Mouse (Mus musculus): ENCODE measurements around the gene Sox10. TPM values are rescaled to one million over a fixed set of nuclear protein-coding genes. Genes with fewer than 3 reads are reported as not detected.

The Sox10 gene
- 0.23 and 0.25 TPM in 2 replicates for polyA plus RNA-seq (2015; fragmentation: Nextera tagmentation; extraction: Ambion mirVana)

DNA sequence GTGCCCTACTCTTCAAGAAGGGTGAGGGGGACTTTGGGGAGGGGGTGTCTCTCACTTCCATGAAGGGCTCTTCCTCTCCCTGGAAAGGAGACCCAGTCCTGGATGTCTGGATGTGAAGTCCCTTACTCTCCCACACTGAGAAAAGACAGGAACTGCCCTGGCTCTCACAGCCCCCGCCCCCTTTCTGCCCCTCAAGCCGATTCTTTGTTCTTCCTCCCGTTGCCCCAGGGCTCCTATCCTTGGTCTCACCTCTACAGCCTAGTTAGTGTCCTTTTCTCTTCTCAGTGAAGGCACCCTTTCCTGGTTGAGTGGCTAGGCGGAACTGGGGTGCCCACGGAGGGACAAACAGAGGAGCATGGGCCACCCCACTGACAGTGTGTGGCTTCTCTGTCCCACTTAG, at the start of gene Sox10:
TSS of gene Sox10 (minus strand) at position 101 of the 400 bp plus-strand sequence.
- Histone ChIP-seq H3K27me3 (ENCODE audit: insufficient read depth, low read length) (peaks cover 33% of the 10 kb centered on the region), H3K4me1 (replicated peaks; ENCODE audit: insufficient read depth, low read length) (no peaks in the 10 kb centered on the region), H3K9me3 (replicated peaks; ENCODE audit: low read length) (no peaks in the 10 kb centered on the region), H3K27ac (no peak within 1 kb of the TSS), H3K9ac (ENCODE audit: low read depth, low read length) (no peak within 1 kb of the TSS), H3K4me3 (replicated peaks; ENCODE audit: low read depth, low read length) (no peak within 1 kb of the TSS), H3K36me3 (ENCODE audit: insufficient read depth, low read length) (no peaks in the 10 kb centered on the region), H3K4me2 (ENCODE audit: low read length) (no peak within 1 kb of the TSS)
- WGBS = 61% methylated on average over 5 of the region's 5 CpGs
- DNase-seq (ENCODE audit: low spot score) (no peak), ATAC-seq (replicated peaks; ENCODE audit: low FRiP score, low read depth) (no peak)
- no peak for TF ChIP-seq CTCF (IDR thresholded peaks at IDR 0.05; ENCODE audit: low read depth)

DNA sequence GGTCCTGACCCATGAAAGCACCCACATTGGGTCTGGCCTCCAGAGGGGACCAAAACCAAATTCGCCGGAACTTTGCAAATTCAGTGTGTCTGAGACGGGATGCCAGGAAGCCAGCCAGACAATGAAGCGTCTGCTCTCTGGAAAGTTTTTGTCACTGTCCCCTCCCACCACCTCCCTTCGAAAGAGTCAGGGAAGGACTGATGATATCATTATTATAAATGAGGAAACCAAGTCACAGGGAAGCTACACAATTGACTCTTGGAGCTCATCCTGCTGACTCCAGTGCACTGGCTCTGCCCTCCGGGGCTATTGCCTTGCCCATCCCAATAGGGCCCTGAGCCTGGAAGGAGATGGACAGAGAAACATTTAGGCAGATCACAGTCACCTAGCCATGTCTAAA, 48.6 kb upstream of the Sox10 start:
- Histone ChIP-seq H3K27ac (no peak overlapping the region), H3K4me2 (ENCODE audit: low read length) (no peak overlapping the region), H3K4me1 (replicated peaks; ENCODE audit: insufficient read depth, low read length) (no peaks in the 10 kb centered on the region), H3K9me3 (replicated peaks; ENCODE audit: low read length) (no peaks in the 10 kb centered on the region), H3K27me3 (ENCODE audit: insufficient read depth, low read length) (no peaks in the 10 kb centered on the region), H3K4me3 (replicated peaks; ENCODE audit: low read depth, low read length) (no peak overlapping the region), H3K36me3 (ENCODE audit: insufficient read depth, low read length) (no peaks in the 10 kb centered on the region), H3K9ac (ENCODE audit: low read depth, low read length) (no peak overlapping the region)
- TF ChIP-seq CTCF (IDR thresholded peaks at IDR 0.05; ENCODE audit: low read depth) = no peak
- ATAC-seq (replicated peaks; ENCODE audit: low FRiP score, low read depth) (no peak), DNase-seq (ENCODE audit: low spot score) (no peak)
- WGBS = 73% methylated on average over 6 of the region's 6 CpGs

DNA sequence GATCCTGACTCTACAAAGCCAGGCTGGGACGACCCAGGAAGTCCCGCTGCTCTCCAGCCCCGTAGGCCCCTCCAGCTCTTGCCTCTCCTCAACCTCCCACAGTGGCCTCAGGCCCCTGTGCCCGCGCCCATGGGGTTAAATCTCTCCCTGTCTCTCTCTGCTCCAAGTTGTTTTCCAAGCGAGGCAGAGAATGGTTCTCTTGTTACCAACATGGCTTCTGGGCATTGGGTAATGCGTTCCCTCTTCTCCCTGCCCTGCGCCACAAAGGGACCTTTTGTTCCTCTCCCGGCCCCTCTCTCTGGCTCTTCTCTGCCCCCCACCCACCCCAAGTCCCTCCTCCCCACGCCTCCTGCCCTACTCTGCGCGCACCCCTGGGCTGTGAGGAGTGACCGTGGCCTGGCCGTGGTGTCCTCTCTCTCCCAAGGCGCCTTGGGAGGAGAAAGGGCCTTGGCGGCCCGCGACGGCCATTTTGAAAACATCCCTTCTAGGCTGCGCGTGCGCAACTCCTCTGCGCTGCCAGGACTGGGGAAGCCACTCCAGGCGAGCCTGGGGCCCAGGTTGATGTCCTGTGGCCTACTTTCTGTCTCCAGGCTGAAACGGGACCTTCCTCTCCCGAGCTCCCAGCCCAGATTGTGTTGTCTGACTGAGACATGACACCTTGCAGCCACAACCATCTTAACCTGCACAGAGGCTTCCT, 47.9 kb upstream of the Sox10 start:
- 86% methylated on average over 26 of the region's 26 CpGs for WGBS

DNA sequence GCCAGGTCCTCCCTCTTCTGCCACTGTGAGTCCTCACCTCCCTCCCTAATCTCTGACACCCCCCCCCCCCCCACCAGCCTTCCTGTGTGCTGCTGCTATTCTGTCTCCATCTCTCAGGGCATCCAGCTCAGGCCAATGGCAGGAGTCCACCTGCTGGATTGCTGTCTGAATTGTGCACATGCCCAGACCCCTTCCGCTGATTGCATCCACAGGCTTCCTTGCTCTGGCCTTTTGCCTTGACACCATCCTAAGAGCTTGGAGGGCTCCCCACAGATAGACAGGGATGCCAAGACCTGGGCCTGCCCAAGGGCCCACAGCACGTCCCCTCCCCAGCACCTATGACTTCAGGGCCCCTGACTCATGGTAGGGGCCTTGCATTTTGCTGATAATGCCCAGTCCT, 45.3 kb upstream of the Sox10 start:
- no peak for TF ChIP-seq CTCF (IDR thresholded peaks at IDR 0.05; ENCODE audit: low read depth)
- ATAC-seq (replicated peaks; ENCODE audit: low FRiP score, low read depth) = no peak

More for the DNA sequence above, 47.9 kb upstream of the Sox10 start:
- Histone ChIP-seq H3K36me3 (ENCODE audit: insufficient read depth, low read length) (no peaks in the 10 kb centered on the region), H3K4me2 (ENCODE audit: low read length) (no peak overlapping the region), H3K27me3 (ENCODE audit: insufficient read depth, low read length) (no peaks in the 10 kb centered on the region), H3K4me1 (replicated peaks; ENCODE audit: insufficient read depth, low read length) (no peaks in the 10 kb centered on the region), H3K9me3 (replicated peaks; ENCODE audit: low read length) (no peaks in the 10 kb centered on the region), H3K4me3 (replicated peaks; ENCODE audit: low read depth, low read length) (no peak overlapping the region), H3K9ac (ENCODE audit: low read depth, low read length) (no peak overlapping the region), H3K27ac (no peak overlapping the region)
- TF ChIP-seq CTCF (IDR thresholded peaks at IDR 0.05; ENCODE audit: low read depth) = no peak
- ATAC-seq (replicated peaks; ENCODE audit: low FRiP score, low read depth) (no peak), DNase-seq (ENCODE audit: low spot score) (no peak)

DNA sequence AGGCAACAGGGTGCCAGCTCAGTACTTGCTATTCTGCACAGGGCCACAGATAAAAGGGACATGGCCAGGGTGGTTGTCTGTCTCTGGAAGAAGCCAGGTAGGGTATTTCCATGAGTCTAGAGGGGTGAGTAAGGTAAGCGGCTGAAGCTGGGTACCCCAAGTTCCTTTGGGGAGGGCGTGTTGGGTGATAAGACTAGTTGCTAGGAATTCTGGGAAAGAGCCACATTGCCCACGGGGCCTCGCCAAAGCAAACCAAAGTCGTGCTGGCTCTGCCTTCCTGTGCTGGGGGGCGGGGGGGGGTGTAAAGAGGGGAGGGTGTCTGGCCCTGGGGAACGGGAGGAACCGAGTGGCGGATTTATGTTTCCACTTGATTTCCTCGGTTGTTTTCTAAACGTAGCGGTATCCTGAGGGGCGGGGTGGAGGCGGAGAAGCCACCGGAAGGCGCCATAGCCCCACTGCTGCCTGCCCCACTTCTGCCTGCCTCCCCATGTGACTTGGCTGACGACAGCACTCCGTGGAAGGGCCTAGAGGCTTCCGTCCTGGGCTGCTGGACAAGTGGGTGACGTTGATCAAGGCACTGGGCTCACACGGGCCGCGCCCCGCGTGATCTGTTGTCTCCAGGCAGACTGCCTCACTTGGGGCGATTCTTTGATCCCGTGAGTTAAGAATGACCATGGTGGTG, 43.9 kb upstream of the Sox10 start:
- no peak for TF ChIP-seq CTCF (IDR thresholded peaks at IDR 0.05; ENCODE audit: low read depth)
- ATAC-seq (replicated peaks; ENCODE audit: low FRiP score, low read depth) (peak; percentile 42; the same call in 1 of the 2 replicates), DNase-seq (ENCODE audit: low spot score) (peak; percentile 21)
- 63% methylated on average over 27 of the region's 27 CpGs for WGBS
- Histone ChIP-seq H3K27me3 (ENCODE audit: insufficient read depth, low read length) (no peaks in the 10 kb centered on the region), H3K4me3 (replicated peaks; ENCODE audit: low read depth, low read length) (no peak overlapping the region), H3K4me1 (replicated peaks; ENCODE audit: insufficient read depth, low read length) (no peaks in the 10 kb centered on the region), H3K9me3 (replicated peaks; ENCODE audit: low read length) (no peaks in the 10 kb centered on the region), H3K27ac (no peak overlapping the region), H3K9ac (ENCODE audit: low read depth, low read length) (no peak overlapping the region), H3K36me3 (ENCODE audit: insufficient read depth, low read length) (no peaks in the 10 kb centered on the region), H3K4me2 (ENCODE audit: low read length) (no peak overlapping the region)

More for the DNA sequence above, 45.3 kb upstream of the Sox10 start:
- no peak overlapping the region for H3K4me3 ChIP-seq (replicated peaks; ENCODE audit: low read depth, low read length)
- H3K9me3 ChIP-seq (replicated peaks; ENCODE audit: low read length) = no peaks in the 10 kb centered on the region
- no peak overlapping the region for H3K4me2 ChIP-seq (ENCODE audit: low read length)
- no peaks in the 10 kb centered on the region for H3K36me3 ChIP-seq (ENCODE audit: insufficient read depth, low read length)
- H3K27ac ChIP-seq = no peak overlapping the region
- H3K4me1 ChIP-seq (replicated peaks; ENCODE audit: insufficient read depth, low read length) = no peaks in the 10 kb centered on the region
- WGBS = 63% methylated on average over 2 of the region's 2 CpGs
- H3K9ac ChIP-seq (ENCODE audit: low read depth, low read length) = no peak overlapping the region
- no peaks in the 10 kb centered on the region for H3K27me3 ChIP-seq (ENCODE audit: insufficient read depth, low read length)
- DNase-seq (ENCODE audit: low spot score) = no peak

DNA sequence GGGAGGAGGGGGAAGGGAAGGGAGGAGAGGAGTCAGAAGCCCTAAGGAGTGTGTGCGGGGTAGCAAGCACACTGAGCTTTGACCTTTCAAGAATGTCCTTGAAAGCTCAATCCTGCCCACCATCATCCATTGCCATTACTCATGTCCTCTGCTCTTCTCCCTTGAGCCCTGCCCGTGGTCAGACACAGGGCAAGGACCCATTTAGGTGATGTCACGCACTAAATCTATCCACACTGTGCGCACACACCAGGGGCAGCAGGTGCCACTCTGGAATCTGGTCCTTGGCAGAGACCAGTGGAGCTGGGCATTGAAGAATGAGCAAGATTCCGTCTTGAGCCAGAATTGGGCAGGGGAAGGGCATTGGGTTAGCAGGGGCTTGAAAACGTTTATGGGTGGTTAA, 43.2 kb upstream of the Sox10 start:
- Histone ChIP-seq H3K4me2 (ENCODE audit: low read length) (no peak overlapping the region), H3K36me3 (ENCODE audit: insufficient read depth, low read length) (no peaks in the 10 kb centered on the region), H3K4me1 (replicated peaks; ENCODE audit: insufficient read depth, low read length) (no peaks in the 10 kb centered on the region), H3K27ac (no peak overlapping the region), H3K27me3 (ENCODE audit: insufficient read depth, low read length) (no peaks in the 10 kb centered on the region), H3K9me3 (replicated peaks; ENCODE audit: low read length) (no peaks in the 10 kb centered on the region), H3K9ac (ENCODE audit: low read depth, low read length) (no peak overlapping the region), H3K4me3 (replicated peaks; ENCODE audit: low read depth, low read length) (no peak overlapping the region)
- 58% methylated on average over 6 of the region's 6 CpGs for WGBS
- ATAC-seq (replicated peaks; ENCODE audit: low FRiP score, low read depth) (no peak), DNase-seq (ENCODE audit: low spot score) (no peak)
- no peak for TF ChIP-seq CTCF (IDR thresholded peaks at IDR 0.05; ENCODE audit: low read depth)

Measured in kidney, postnatal 0 days (tissue).